Mouse (Mus musculus) cerebellum, adult (tissue): ENCODE measurements around the gene Rbbp8nl.

Source experiments
- ATAC-seq: cut with Nextera tagmentation; 2 replicates; pipeline ENCODE4 v1.9.2; 2017; ENCODE audit warnings: mild to moderate bottlenecking, moderate library complexity, mixed read lengths; ENCODE audit not compliant: insufficient number of reproducible peaks, low FRiP score, low TSS enrichment

The Rbbp8nl gene

DNA sequence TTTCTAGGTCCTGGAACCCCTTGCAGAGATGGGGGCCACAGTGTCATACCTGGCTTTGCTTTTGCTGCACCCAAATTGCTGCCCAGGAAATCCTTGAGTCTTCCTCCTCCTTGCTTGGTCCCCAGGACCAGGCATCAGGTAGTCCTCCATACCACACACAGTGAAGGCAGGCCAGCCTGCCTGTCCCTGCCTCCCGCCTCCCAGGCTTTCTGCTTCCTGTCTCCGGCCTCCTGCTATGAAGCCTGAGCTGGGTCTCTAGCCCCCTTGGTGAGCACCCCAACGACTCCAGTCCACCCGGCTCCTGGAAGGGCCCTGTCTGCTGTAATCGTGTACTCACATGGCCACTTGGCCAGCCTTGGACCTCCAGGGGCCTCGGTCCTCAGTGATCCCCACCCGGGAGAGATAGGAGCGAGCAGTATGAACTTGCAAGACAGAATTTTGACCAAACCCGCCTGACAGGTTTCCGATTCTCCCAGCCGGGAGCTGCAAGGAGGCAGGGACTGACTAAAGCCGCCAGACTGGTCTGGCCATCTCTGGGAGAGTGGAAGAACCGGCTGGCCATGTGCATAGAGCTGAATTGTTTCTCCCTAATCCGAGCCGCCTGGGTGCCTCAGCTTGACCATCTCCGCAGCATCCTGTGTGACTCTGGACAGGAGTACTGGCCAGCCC is at the start of gene Rbbp8nl:
Rbbp8nl (minus strand) TSS at position 440 of the 669 bp plus-strand sequence.
- ATAC-seq, result no peak

- ATAC-seq, result no peak; the same call in 1 of the 2 replicates
These were observed 44.9 kb upstream of the Rbbp8nl start, which contains the start of gene Gata5 for GRCm38 (mm10) chr2:180334551-180334986. Gata5 (minus strand) TSS chr2:180334699.

DNA sequence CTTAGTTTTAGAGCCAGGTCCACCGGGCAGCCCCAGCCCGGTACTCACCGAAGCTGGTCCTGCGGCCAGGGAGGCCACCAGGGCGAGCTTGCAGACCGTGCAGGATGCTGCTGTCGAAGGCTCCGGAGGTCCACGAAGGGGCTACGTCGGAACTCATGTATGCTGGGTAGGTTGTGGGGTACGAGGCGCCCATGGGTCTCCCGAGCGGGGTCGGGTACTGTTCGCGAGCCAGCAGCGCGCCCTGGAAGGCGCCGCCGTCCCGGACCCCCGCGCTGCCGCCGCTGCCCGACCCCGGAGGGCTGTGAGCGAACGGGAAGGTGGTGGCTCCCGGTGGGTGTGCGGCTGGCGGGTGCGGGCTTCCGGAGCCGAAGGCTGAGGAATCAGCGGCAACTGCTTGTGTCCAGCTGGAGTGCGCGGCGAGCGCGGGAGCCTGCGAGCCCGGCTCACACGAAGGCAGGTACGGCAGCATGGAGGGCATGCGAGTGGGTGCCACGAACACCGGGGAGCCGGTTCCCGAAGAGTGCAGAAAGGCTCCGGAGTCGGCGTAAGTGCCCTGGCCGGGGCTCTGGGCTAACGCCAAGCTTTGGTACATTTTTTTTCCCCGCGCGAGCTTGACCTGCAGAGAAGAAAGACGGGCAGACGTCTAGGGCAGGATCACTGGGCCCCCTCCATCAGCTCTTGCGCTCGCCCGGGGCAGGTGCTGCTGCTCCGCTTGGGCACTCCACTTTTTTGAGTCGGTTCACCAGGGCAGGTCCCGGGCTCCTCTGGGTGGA is 44.3 kb upstream of the Rbbp8nl start:
- ATAC-seq, result no peak

- no peak for ATAC-seq
These were observed 39.8 kb upstream of the Rbbp8nl start for GRCm38 (mm10) chr2:180329466-180329865.

- ATAC-seq, result no peak
These were observed 33.1 kb upstream of the Rbbp8nl start for GRCm38 (mm10) chr2:180322674-180323355.

- ATAC-seq, result no peak
These were observed 30.5 kb upstream of the Rbbp8nl start for GRCm38 (mm10) chr2:180320216-180320615.

DNA sequence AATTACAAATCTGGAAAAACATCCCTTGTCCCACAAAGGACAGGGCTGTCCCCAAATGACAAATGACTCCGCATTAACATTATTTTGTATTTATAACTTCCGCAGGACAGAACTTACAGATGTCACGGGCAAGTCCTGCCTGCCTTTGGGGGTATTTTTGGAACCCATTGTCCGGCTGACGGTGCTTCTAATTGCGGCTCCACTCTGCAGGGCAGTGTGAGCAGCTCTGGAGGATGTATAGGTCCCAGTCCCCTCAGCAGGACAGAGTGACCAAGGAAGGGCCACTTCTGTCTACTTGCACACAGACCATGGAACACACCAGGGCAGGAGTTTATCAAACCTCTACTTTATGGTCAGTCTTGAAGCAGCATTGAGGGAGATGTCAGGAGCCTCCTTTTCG is 27.9 kb upstream of the Rbbp8nl start:
- ATAC-seq, result no peak

GRCm38 (mm10) chr2:180314292-180314691 is 24.6 kb upstream of the Rbbp8nl start:
- ATAC-seq, result no peak

GRCm38 (mm10) chr2:180311147-180311546 is 21.5 kb upstream of the Rbbp8nl start:
- ATAC-seq, result no peak

GRCm38 (mm10) chr2:180307680-180308079 is 18.0 kb upstream of the Rbbp8nl start:
- no peak for ATAC-seq

DNA sequence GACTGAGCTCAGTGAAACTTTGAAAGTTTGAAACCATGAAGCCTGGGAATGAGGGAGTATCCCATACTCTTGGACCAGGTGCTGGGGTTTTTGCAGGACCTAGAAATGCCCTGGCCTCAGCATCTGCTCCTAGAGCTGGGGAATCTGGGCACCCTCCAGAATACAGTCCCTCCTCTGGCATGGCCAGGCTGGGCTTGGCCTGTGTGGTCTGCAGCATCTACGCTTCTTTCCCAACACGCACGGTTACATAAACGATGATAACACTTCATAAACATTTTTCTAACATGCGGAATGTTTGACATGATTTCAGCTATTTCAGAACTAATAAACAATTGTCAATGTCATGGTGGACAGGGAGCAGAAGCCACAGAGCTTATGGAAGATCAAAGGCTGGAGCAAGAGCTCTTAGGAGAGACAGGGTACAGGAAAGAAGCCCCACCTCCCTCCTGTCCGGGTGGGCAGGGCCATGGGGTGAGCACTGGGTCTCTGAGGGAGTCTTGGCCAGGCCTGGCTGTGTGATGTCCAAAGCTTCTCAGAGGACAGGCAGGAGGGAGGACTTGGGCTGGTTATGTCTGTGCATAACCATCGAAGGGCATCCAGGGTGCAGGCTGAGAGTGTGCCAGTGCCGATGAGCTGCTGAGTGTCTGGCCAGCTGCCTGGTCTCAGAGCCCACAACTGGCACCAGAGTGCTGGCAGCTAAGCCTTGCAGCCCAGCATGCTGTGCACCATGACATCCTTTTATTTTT is 16.9 kb upstream of the Rbbp8nl start:
- ATAC-seq, result 0 out of 2 replicates have a peak, but pooled peaks have one; percentile 26

DNA sequence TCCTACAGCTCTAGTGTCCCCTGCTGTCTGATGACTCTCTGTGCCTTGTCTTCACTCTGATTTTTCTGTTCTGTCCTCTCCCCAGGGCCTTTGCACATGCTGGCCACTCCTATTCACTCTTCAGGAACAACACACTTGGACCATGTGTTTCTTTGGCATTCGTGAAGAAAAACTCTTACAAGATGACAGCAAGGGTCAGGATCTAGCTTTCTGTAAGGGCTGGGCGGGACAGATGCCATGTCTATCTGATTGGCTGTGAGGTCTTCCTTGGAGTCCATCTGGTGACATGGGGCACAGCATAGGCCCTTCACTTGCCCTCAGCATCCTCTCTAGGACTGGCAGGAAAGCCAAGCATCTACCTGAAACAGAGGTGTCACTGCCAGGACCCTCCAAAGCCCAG is 16.3 kb upstream of the Rbbp8nl start:
- no peak for ATAC-seq

DNA sequence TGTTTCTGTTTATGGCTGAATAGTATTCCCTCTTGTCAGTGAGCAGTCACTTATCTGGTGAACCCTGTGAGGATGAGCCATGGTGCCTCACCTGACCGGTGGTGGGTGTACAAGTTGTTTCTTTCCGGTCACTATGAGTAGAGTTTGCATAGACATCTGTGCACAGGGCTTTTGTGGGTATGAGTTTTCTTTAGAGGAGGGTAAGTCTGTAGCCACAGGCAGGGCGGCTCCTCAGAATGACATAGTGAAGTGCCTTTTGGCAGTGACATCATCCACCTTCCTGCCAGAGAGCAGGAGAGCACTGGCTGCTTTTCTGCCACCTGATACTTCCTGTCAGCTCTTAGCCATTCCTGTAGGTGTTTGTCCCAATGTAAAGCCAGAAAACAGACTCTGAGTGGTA is 15.8 kb upstream of the Rbbp8nl start:
- ATAC-seq, result no peak

GRCm38 (mm10) chr2:180304554-180304953 is 14.9 kb upstream of the Rbbp8nl start:
- no peak for ATAC-seq

GRCm38 (mm10) chr2:180303468-180303867 is 13.8 kb upstream of the Rbbp8nl start:
- no peak for ATAC-seq

DNA sequence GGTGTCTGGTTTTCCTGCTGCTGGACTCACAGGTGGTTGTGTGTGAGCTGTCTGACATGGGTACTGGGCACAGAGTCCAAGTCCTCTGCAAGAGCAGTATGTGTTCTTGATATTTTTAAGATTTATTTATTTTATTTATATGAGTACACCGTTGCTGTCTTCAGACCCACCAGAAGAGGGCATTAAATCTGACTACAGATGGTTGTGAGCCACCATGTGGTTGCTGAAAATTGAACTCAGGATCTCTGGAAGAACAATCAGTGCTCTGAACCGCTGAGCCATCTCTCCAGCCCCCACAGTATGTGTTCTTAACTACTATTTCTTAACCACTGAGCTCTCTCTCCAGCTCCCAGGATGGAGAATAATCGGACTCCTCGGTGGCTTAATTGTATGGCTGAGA is 12.5 kb upstream of the Rbbp8nl start:
- no peak for ATAC-seq

DNA sequence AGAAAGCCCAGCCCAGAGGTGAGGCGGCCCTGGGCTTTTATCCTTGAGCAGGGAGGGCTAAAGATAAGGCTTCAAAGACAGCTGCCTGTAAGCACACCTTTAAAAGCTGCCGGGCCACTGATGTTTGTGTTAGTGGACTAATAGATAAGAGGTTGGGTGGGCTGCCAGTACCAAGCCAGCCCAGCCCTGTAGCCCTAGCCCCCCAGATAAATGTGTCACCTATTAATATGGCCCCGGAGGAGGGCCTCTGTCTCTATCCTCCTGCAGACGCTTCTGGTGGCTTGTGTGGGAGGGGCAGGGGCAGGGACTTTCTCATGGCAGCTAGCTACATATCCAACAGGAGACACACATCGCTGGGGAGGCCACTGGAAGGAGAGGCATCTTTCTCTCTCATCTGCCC is 11.1 kb upstream of the Rbbp8nl start:
- no peak for ATAC-seq

GRCm38 (mm10) chr2:180300252-180300651 is 10.6 kb upstream of the Rbbp8nl start:
- no peak for ATAC-seq

GRCm38 (mm10) chr2:180292906-180293305 is 3.2 kb upstream of the Rbbp8nl start:
- no peak for ATAC-seq

DNA sequence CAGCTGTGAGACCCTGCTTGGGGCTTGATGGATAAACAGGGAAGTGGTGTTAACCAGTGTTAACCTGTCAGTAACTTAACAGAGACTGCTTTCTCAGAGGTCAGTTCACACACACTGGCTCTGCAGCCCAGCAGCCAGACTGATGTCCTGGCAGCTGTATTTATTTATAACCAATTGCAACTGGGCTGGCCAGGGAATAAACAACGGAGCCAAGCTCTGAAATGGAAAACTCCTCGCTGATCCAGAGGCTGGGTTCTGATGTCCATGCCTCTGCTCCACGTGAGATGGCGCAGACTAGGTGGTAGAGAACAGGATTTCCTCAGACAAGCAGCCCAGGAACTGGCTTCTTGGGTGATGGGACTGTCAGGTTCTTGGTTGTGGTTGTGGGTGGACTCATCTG is 2.3 kb upstream of the Rbbp8nl start:
- ATAC-seq, result no peak
